Mouse (Mus musculus): ENCODE measurements around the gene Gcn1l1. TPM values are rescaled to one million over a fixed set of nuclear protein-coding genes. Genes with fewer than 3 reads are reported as not detected.

The Gcn1l1 gene
- total and polyA plus RNA-seq, 3 experiments: 18.2 to 81.9 (median 62.9) TPM

DNA sequence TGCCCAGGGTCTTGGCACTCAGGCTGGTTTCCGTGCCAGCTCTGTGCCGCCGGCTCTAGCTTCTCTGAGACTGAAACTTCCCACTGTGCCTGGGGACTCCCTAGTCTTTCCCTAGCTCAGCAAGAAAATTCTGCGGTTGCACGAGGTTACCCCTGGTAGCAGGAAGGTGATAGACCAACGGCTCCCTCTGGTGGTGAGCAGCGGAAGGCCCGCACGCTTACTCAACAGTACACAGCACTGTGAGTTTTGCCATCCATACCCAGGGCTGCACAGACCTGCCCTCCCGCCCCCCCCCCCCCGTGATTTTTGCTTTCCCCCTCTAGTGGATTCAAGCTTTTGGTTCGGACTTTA, 26.4 kb upstream of the Gcn1l1 start (continued):
- TF ChIP-seq KAT2A (IDR thresholded peaks at IDR 0.05; ENCODE audit: insufficient replicate concordance, low read length): no peak
- no peak for TF ChIP-seq POLR2AphosphoS2 (IDR thresholded peaks at IDR 0.05; ENCODE audit: low read depth, low read length)
- TF ChIP-seq JUND (conservative IDR thresholded peaks at IDR 0.05; ENCODE audit: low read depth, low read length): no peak
- TF ChIP-seq SIN3A (IDR thresholded peaks at IDR 0.05; ENCODE audit: low read length): peak; percentile 76
- 0 out of 2 replicates have a peak, but pooled peaks have one; percentile 47 for TF ChIP-seq MXI1 (IDR thresholded peaks at IDR 0.05; ENCODE audit: low read depth, low read length)
- TF ChIP-seq TBP (conservative IDR thresholded peaks at IDR 0.05; ENCODE audit: low read depth, low read length): no peak
- peak; percentile 64; the same call in 1 of the 2 replicates for TF ChIP-seq CHD2 (IDR thresholded peaks at IDR 0.05; ENCODE audit: low read length)
- peak; percentile 96 for TF ChIP-seq RAD21 (IDR thresholded peaks at IDR 0.05; ENCODE audit: low read depth, low read length)
- TF ChIP-seq JUN (IDR thresholded peaks at IDR 0.05; ENCODE audit: insufficient read depth, low read depth, low read length): no peak
- peak; percentile 88 for TF ChIP-seq MEF2A (IDR thresholded peaks at IDR 0.05; ENCODE audit: borderline replicate concordance, low read depth, low read length)
- peak; percentile 96 for TF ChIP-seq MYC (IDR thresholded peaks at IDR 0.05; ENCODE audit: low read depth, low read length)
- no peak; the same call in 1 of the 2 replicates for TF ChIP-seq HCFC1 (IDR thresholded peaks at IDR 0.05; ENCODE audit: low read depth, low read length)
- no peak for TF ChIP-seq ZKSCAN1 (IDR thresholded peaks at IDR 0.05; ENCODE audit: borderline replicate concordance, low read depth, low read length)

DNA sequence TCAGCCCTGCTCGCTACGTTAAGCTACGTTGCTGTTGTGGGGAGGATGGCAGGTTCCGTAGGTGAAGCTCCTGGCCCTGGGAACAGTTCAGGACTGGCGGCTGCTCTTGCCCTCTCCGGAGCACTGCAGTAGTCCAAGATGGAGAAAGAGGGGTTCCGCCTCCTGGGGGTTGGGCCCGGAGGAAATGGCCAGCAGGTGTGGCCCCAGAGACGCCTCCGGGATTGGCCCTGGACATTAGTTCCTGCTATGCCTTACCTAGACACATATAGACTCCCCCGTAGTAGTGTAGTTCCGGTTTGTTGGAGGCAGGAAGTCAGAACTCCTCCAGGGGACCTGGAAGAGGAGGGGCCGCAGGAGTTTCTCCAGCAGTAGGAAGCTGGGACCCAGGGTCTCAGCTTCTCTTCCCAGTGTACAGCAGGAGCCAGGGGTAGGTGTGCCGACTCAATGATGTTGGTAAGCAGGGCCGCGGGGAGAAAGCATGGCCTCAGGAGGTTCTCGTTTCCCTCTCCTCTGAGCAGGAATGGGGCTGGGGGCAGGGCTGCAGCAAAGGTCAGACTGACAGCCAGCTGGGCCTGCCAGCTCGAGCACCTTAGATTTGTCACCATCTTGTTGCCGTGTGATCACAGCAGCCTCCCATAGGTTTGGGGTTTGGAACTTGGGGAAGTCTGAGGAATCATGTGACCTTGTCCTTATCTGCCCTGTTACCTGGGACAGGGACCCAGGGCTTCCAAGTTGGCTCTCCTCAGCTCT, 22.2 kb upstream of the Gcn1l1 start:
- DNase-seq (ENCODE audit: extremely low read depth): no peak
- Histone ChIP-seq H3K4me3 (replicated peaks in 1 of 3; ENCODE audit: low read depth in 2 of 3, low read length in 2 of 3, poor library complexity in 1 of 3) (no peak overlapping the region), H3K36me3 (replicated peaks in 1 of 2; ENCODE audit: control insufficient read depth in 1 of 2, insufficient read depth in 1 of 2, low read length in 1 of 2) (peaks cover 23 to 32% of the 10 kb centered on the region in 2 experiments), H3K27me3 (replicated peaks) (no peaks in the 10 kb centered on the region), H3K4me1 (ENCODE audit: control insufficient read depth in 1 of 2, insufficient read depth in 2 of 2) (peaks cover 23 to 73% of the 10 kb centered on the region in 2 experiments), H3K9me3 (replicated peaks; ENCODE audit: low read length) (no peaks in the 10 kb centered on the region), H3K9ac (ENCODE audit: insufficient read depth, low read depth) (no peak overlapping the region), H3K27ac (ENCODE audit: insufficient read depth, low read depth) (no peak overlapping the region), H3K79me2 (replicated peaks; ENCODE audit: control insufficient read depth, extremely low read depth, insufficient read depth, poor library complexity, severe bottlenecking) (no peaks in the 10 kb centered on the region), H3K4me2 (ENCODE audit: insufficient read depth, low read depth, poor library complexity, severe bottlenecking) (no peak overlapping the region)
- in situ Hi-C loops (cut with MboI; ENCODE audit: low pct_ligation_motif_present, low pct_unique_long_range_greater_than_20kb, low sequenced_read_pairs): no loop called here
- dilution Hi-C loops (cut with MboI; ENCODE audit: extremely low pct_ligation_motif_present, extremely low pct_unique_long_range_greater_than_20kb, low sequenced_read_pairs): no loop called here
- TF ChIP-seq MAZ (IDR thresholded peaks at IDR 0.05; ENCODE audit: low read depth, low read length) (no peak), MXI1 (IDR thresholded peaks at IDR 0.05; ENCODE audit: low read depth, low read length) (no peak), KAT2A (IDR thresholded peaks at IDR 0.05; ENCODE audit: insufficient replicate concordance, low read length) (no peak), RCOR1 (conservative IDR thresholded peaks at IDR 0.05; ENCODE audit: low read depth, low read length) (no peak), USF2 (conservative IDR thresholded peaks at IDR 0.05; ENCODE audit: low read depth, low read length) (no peak), IRF4 (IDR thresholded peaks at IDR 0.05; ENCODE audit: low read depth, low read length) (no peak), CHD1 (IDR thresholded peaks at IDR 0.05; ENCODE audit: low read depth, low read length) (no peak)
